Mouse (Mus musculus) lung, adult 2 months (tissue): ENCODE measurements around the gene Gja3. TPM values are rescaled to one million over a fixed set of nuclear protein-coding genes. Genes with fewer than 3 reads are reported as not detected.
"Not testable (repeated sequence)": the region's sequence is repeated elsewhere in the genome, so short reads cannot be mapped to it uniquely, and the experiment has no call there.

Experiments
- DNase-seq: peaks from one replicate; pipeline ENCODE4 v3.0.0; 2022
- H3K4me1 ChIP-seq: fragments of 200-500 bp; 2 replicates; pipeline ENCODE4 v1.6.1; 2011; ENCODE audit warnings: low read length; ENCODE audit not compliant: control insufficient read depth, insufficient read depth
- H3K4me3 ChIP-seq: fragments of 200-500 bp; replicated peaks from 2 replicates; pipeline ENCODE3; 2011; ENCODE audit warnings: low read depth, mild to moderate bottlenecking, control low read depth, low read length; ENCODE audit errors: extremely low read depth
- CTCF ChIP-seq: fragments of 200-500 bp; IDR thresholded peaks from 2 replicates; pipeline ENCODE4 v1.5.1; 2011; ENCODE audit warnings: mild to moderate bottlenecking, low read length, control low read depth; ENCODE audit not compliant: insufficient read depth
- POLR2A ChIP-seq: fragments of 200-500 bp; IDR thresholded peaks from 2 replicates; pipeline ENCODE4 v1.6.1; 2011; ENCODE audit warnings: low read depth, mild to moderate bottlenecking, control low read depth, low read length, borderline replicate concordance; ENCODE audit errors: extremely low read depth
- WGBS: fragments of 180-500 bp; shearing (Covaris S2); methylation state at CpG from one replicate; pipeline ENCODE4 v1.1.7; 2018; 5-methylcytosine and 5-hydroxymethylcytosine counted together
- polyA plus RNA-seq: library from polyadenylated mRNA; depleted of rRNA; stranded (reverse); fragments of >200 nt; gene quantifications from 2 replicates; pipeline ENCODE4 v1.2.3, GENCODE M21; 2012

The Gja3 gene
- polyA plus RNA-seq, 1 experiment: 0.97 TPM

GRCm38 (mm10) chr14:57090001-57090400 lies 32.1 kb upstream of the Gja3 start:
- WGBS: 48% methylated on average over 2 of the region's 2 CpGs
- Histone ChIP-seq H3K4me3 (no peak overlapping the region), H3K4me1 (no peaks in the 10 kb centered on the region; the same call in 1 of the 2 replicates)
- DNase-seq: no peak
- TF ChIP-seq CTCF: no peak
- TF ChIP-seq POLR2A: no peak

GRCm38 (mm10) chr14:57089107-57089506 lies 31.2 kb upstream of the Gja3 start:
- 83% methylated on average over 7 of the region's 7 CpGs for WGBS
- TF ChIP-seq POLR2A (no peak), CTCF (no peak)

DNA sequence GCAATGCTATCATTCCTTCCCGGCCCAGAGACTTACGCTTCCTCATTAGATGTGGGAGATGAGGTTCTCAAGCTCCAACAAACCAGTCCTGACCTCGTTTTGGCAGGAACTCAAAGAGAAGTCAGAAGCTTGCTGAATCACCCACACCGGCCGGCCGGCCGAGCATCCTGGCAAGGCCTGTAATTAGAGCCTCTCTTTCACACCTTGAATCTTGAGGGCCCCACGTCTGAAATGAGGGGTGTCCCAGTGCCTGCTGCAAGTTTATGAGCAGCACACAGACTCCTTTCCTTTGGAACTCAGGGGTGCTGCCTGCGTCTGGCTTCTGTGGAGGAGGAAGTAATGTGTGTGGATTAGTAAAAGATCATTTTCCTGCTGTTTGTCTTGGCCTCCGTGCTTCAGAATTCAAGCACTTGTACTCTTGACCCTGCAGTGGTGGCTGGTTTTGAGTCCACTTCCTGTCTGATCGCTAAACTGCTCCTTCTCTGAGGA lies 26.3 kb upstream of the Gja3 start:
- DNase-seq: peak; percentile 38
- TF ChIP-seq POLR2A (no peak), CTCF (no peak)
- H3K4me1 ChIP-seq: no peaks in the 10 kb centered on the region; the same call in 1 of the 2 replicates
- WGBS: 16% methylated on average over 11 of the region's 11 CpGs
- H3K4me3 ChIP-seq: no peak overlapping the region

More at GRCm38 (mm10) chr14:57089107-57089506, 31.2 kb upstream of the Gja3 start:
- no peak overlapping the region for H3K4me3 ChIP-seq
- no peak for DNase-seq
- H3K4me1 ChIP-seq: no peaks in the 10 kb centered on the region; the same call in 1 of the 2 replicates

GRCm38 (mm10) chr14:57082863-57083262 lies 25.0 kb upstream of the Gja3 start:
- 100% methylated on average over 1 of the region's 1 CpGs for WGBS
- DNase-seq: no peak
- no peaks in the 10 kb centered on the region; the same call in 1 of the 2 replicates for H3K4me1 ChIP-seq
- TF ChIP-seq CTCF (no peak), POLR2A (no peak)
- H3K4me3 ChIP-seq: no peak overlapping the region

DNA sequence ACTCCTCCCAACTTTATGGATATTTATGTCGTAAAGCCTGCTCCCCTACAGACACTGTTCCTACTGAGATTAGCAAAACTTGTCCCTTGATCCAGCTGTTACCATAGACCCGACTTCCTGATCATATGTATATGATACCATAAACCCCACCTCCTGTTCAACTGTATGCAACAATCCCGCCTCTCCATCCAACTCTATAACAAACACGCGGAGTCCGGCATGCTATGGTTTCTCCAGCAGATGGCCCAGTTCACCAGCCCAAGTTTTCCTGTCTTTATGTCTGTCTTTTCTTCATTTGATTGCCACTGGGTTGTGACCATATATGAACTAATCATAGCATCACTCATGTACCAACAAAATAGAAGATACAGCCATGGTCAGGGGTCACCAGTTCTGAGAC lies 17.6 kb upstream of the Gja3 start:
- Histone ChIP-seq H3K4me3 (no peak overlapping the region), H3K4me1 (no peaks in the 10 kb centered on the region)
- DNase-seq: no peak
- 0 out of 2 replicates have a peak, but pooled peaks have one; percentile 6 for TF ChIP-seq CTCF
- TF ChIP-seq POLR2A: no peak
- WGBS: 83% methylated on average over 6 of the region's 6 CpGs

DNA sequence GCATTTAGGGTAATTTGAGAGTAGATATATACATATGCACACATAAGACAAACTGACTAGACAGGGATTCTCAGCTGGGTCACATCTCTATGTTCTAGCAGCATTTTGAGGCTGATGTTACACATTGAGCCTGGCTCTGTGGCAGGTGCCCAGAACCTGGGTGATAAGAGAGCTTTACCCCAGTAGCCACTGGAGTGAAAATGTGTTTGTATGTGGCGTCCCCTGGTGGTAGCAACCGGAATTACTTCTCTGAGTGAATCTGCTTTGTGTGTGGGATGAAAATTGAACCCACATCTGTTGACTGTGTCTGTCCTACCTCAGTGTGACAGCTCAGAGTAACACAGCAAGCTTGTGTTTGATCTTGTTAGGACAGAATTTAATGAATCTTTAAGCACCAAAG lies 12.0 kb upstream of the Gja3 start:
- peak; percentile 19; the same call in 1 of the 2 replicates for TF ChIP-seq CTCF
- H3K4me3 ChIP-seq, H3K4me1 ChIP-seq: not testable (repeated sequence)
- peak; percentile 46 for DNase-seq
- 3% methylated on average over 2 of the region's 2 CpGs for WGBS

DNA sequence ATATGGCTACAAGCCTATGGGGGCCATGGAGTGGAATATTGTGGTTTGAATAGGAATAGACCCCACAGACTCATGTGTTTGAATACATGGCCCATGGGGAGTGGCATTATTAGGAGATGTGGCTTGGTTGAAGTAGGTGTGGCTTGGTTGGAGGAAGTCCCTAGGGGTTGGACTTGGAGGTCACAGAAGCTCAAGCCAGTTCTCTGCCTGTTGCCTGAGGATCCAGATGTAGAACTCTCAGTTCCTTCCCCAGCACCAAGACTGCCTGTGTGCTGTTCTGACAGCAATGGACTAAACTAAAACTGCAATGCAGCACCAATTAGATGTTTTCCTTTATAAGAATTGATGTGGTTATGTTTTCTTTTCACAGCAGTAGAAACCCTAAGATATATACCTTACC lies 8.2 kb upstream of the Gja3 start:
- TF ChIP-seq CTCF: no peak
- TF ChIP-seq POLR2A: no peak
- no peak for DNase-seq
- Histone ChIP-seq H3K4me3 (no peak overlapping the region), H3K4me1 (no peaks in the 10 kb centered on the region)

DNA sequence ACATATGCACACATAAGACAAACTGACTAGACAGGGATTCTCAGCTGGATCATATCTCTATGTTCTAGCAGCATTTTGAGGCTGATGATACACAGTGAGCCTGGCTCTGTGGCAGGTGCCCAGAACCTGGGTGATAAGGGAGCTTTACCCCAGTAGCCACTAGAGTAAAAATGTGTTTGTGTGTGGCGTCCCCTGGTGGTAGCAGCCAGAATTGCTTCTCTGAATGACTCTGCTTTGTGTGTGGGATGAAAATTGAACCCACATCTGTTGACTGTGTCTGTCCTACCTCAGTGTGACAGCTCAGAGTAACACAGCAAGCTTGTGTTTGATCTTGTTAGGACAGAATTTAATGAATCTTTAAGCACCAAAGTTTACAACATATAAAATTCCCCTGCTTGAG lies 2.2 kb upstream of the Gja3 start:
- TF ChIP-seq CTCF: peak; percentile 41; the same call in 1 of the 2 replicates
- peak; percentile 63 for DNase-seq
- WGBS: 0% methylated on average over 1 of the region's 1 CpGs

GRCm38 (mm10) chr14:57057204-57057562 lies 717 bp downstream of the Gja3 start:
- 6% methylated on average over 19 of the region's 19 CpGs for WGBS
- Histone ChIP-seq H3K4me3 (no peak overlapping the region), H3K4me1 (no peaks in the 10 kb centered on the region)
- no peak for DNase-seq
- TF ChIP-seq POLR2A (no peak), CTCF (no peak)

More for the DNA sequence above, 2.2 kb upstream of the Gja3 start:
- H3K4me3 ChIP-seq, H3K4me1 ChIP-seq: not testable (repeated sequence)

DNA sequence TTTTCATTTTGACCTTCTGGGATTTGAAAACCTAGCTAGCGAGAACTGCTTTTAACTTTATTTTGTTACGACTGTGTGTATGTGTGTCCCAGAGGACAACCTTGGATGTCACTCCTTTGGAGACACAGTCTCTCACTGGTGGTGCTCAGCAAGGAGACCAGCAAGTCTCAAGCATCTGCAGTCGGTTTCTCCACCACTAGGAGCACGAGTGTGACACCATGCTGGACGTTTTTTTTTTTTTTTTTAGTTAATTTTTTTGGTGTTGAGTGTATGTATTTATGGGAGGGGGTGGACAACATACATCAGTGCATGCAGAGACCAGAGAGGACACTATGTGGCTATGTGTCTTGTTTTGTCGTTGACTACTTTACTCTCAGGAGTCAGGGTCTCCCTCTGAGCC lies 5.2 kb downstream of the Gja3 start:
- Histone ChIP-seq H3K4me1 (no peaks in the 10 kb centered on the region), H3K4me3 (no peak overlapping the region)
- TF ChIP-seq POLR2A (no peak), CTCF (no peak)
- WGBS: 63% methylated on average over 6 of the region's 6 CpGs
- no peak for DNase-seq
